Mouse (Mus musculus): ENCODE measurements around the gene Zfp968. TPM values are rescaled to one million over a fixed set of nuclear protein-coding genes. Genes with fewer than 3 reads are reported as not detected.
"Not testable (repeated sequence)": the region's sequence is repeated elsewhere in the genome, so short reads cannot be mapped to it uniquely, and the experiment has no call there.

Gene Zfp968
- total RNA-seq (2021), result 1 to 10 TPM; 6.9 to 7.6 TPM
- long read RNA-seq, experiment 1, partial matches to known transcripts, result 0 of 1 reads
- long read RNA-seq, experiment 1, other reads (novel, unspliced or antisense), result 0 of 1 reads
- long read RNA-seq, experiment 2, partial matches to known transcripts, result 0 of 1 reads
- long read RNA-seq, experiment 2, other reads (novel, unspliced or antisense), result 1 of 1 reads

- H3K4me3 ChIP-seq; H3K27ac ChIP-seq; intact Hi-C loops (cut with DNase I); DNase-seq (ENCODE audit: extremely low spot score in 1 of 2, low spot score in 2 of 2): not testable (repeated sequence)
These were observed at the start of gene Zfp968 for GRCm38 (mm10) chr2:175372136-175372535. Gene Zfp968 (plus strand): TSS chr2:175372436.

GRCm38 (mm10) chr2:175338097-175338496 lies 34.1 kb upstream of the Zfp968 start, which contains the start of gene Gm4631:
Gene Gm4631 (minus strand): TSS chr2:175338197.
- H3K27ac ChIP-seq; DNase-seq (ENCODE audit: extremely low spot score in 1 of 2, low spot score in 2 of 2); H3K4me3 ChIP-seq; intact Hi-C loops (cut with DNase I): not testable (repeated sequence)

Other genes starting within 250 kb of the Zfp968 start
- 10 to 100 TPM; 16.4 to 20.2 TPM for gene Gm14399, start 230.4 kb upstream of the Zfp968 start, total RNA-seq (2021)
- 1 to 10 TPM; 5.7 to 7.1 TPM for gene Gm14443, start 196.6 kb upstream of the Zfp968 start, total RNA-seq (2021)
- 100 to 1,000 TPM in 1 of 2 experiments, 10 to 100 TPM in 1; 93.6 to 107 TPM for gene Gm14391, start 165.5 kb upstream of the Zfp968 start, total RNA-seq (2021)
- 10 to 100 TPM; 11.9 to 12.5 TPM for gene Gm14440, start 97.3 kb upstream of the Zfp968 start, total RNA-seq (2021)
- gene Gm4631, start 34.2 kb upstream of the Zfp968 start, total RNA-seq (2021), result 10 to 100 TPM; 65.1 to 65.8 TPM
- gene Gm4724, start 63.4 kb downstream of the Zfp968 start, total RNA-seq (2021), result 10 to 100 TPM in 1 of 2 experiments, 1 to 10 TPM in 1; 7.6 to 17.0 TPM
- 1 to 10 TPM; 3.8 to 4.4 TPM for gene Zfp965, start 97.5 kb downstream of the Zfp968 start, total RNA-seq (2021)